Mouse (Mus musculus): Measurements from ENCODE around the gene Rtcb. TPM values are rescaled to one million over a fixed set of nuclear protein-coding genes. Genes with fewer than 3 reads are reported as not detected.

The Rtcb gene
- polyA plus RNA-seq (2015; fragmentation: Nextera tagmentation; extraction: Ambion mirVana): 102 and 112 TPM in 2 replicates

DNA sequence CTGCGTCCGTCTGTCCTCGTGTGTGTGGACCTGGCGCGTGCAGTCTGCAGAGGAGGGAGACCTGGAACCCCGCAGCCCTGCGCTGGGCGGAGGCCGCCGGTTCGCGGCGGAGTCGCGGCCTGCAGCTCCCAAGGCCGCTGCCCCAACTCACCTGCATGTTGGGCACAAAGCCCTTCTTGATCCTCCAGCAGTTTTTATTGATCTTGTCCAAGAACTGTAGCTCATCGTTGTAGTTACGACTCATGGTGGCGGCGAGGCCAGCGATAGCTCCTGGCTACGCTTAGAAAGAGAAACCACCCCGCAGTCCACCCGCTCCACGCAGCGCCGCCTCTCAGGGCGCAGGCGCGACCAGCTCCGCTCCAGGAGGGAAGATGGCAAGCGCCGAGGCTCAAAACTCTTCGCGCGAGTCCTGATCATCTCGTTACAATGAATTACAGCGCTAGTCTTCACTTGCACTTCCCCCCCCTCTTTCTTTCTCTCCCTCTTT, at the start of gene Rtcb:
Gene Rtcb, minus strand, starts transcription at position 360 of the 487 bp plus-strand sequence.
- under 1% methylated on average over 38 of the region's 38 CpGs for WGBS (ENCODE audit: insufficient replicate concordance)
- peak within 1 kb of the TSS; percentile 81 for H3K4me2 ChIP-seq
- no peaks in the 10 kb centered on the region for H3K9me3 ChIP-seq (replicated peaks)

DNA sequence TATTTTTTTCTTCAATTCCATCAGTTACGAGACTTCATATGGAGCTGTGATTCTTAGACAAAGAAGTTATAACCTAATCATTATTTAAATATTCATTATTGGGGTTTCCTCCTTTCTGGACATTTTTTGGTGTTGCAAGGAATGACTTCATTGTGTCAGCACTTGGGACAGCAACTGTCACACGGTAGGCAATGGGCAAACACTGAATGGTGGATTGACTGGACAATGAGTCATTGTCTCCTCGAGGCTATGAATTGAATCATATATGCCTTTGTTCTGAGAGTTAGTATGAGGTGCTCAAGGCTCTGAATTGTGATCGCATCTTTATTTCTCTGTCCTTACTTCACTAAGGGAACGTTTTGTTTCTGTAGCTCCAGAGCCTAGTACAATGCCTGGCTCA, 48.8 kb upstream of the Rtcb start:
- Histone ChIP-seq H3K9ac (no peak overlapping the region), H3K4me3 (replicated peaks) (no peak overlapping the region), H3K36me3 (no peaks in the 10 kb centered on the region), H3K4me2 (no peak overlapping the region), H3K9me3 (replicated peaks) (no peaks in the 10 kb centered on the region), H3K4me1 (replicated peaks) (no peaks in the 10 kb centered on the region), H3K27ac (no peak overlapping the region), H3K27me3 (0 out of 2 replicates have a peak, but pooled peaks cover 3% of the 10 kb centered on the region)
- no peak for ATAC-seq (ENCODE audit: low read depth)
- 54% methylated on average over 5 of the region's 5 CpGs for WGBS (ENCODE audit: insufficient replicate concordance)
- DNase-seq: no peak

More for the DNA sequence above, at the start of gene Rtcb:
- Histone ChIP-seq H3K27me3 (0 out of 2 replicates have a peak, but pooled peaks cover 4% of the 10 kb centered on the region), H3K27ac (peak within 1 kb of the TSS; percentile 75), H3K4me3 (replicated peaks) (peak within 1 kb of the TSS; percentile 93), H3K9ac (peak within 1 kb of the TSS; percentile 93), H3K4me1 (replicated peaks) (peaks cover 13% of the 10 kb centered on the region), H3K36me3 (peaks cover 32% of the 10 kb centered on the region)
- DNase-seq (peak; percentile 89), ATAC-seq (ENCODE audit: low read depth) (peak; percentile 92)

GRCm38 (mm10) chr10:86000447-86000846, 42.8 kb upstream of the Rtcb start:
- H3K4me3 ChIP-seq (replicated peaks): no peak overlapping the region

GRCm38 (mm10) chr10:85994543-85995104, 37.0 kb upstream of the Rtcb start:
- DNase-seq (no peak), ATAC-seq (ENCODE audit: low read depth) (no peak)
- no peak overlapping the region for H3K4me2 ChIP-seq
- no peak overlapping the region for H3K27ac ChIP-seq
- no peaks in the 10 kb centered on the region for H3K9me3 ChIP-seq (replicated peaks)
- WGBS (ENCODE audit: insufficient replicate concordance): 56% methylated on average over 5 of the region's 5 CpGs
- no peaks in the 10 kb centered on the region for H3K36me3 ChIP-seq
- no peaks in the 10 kb centered on the region for H3K27me3 ChIP-seq
- no peaks in the 10 kb centered on the region for H3K4me1 ChIP-seq (replicated peaks)
- no peak overlapping the region for H3K4me3 ChIP-seq (replicated peaks)
- H3K9ac ChIP-seq: no peak overlapping the region

More at GRCm38 (mm10) chr10:86000447-86000846, 42.8 kb upstream of the Rtcb start:
- no peak for ATAC-seq (ENCODE audit: low read depth)
- no peak for DNase-seq
- no peak overlapping the region for H3K4me2 ChIP-seq
- no peaks in the 10 kb centered on the region for H3K9me3 ChIP-seq (replicated peaks)
- H3K27ac ChIP-seq: no peak overlapping the region
- no peak overlapping the region for H3K9ac ChIP-seq
- no peaks in the 10 kb centered on the region for H3K36me3 ChIP-seq
- WGBS (ENCODE audit: insufficient replicate concordance): 63% methylated on average over 4 of the region's 4 CpGs
- no peaks in the 10 kb centered on the region for H3K4me1 ChIP-seq (replicated peaks)
- H3K27me3 ChIP-seq: no peaks in the 10 kb centered on the region

GRCm38 (mm10) chr10:85993836-85994235, 36.2 kb upstream of the Rtcb start:
- H3K4me2 ChIP-seq: no peak overlapping the region
- no peaks in the 10 kb centered on the region for H3K9me3 ChIP-seq (replicated peaks)
- H3K9ac ChIP-seq: no peak overlapping the region
- no peaks in the 10 kb centered on the region for H3K36me3 ChIP-seq
- no peaks in the 10 kb centered on the region for H3K4me1 ChIP-seq (replicated peaks)
- no peak overlapping the region for H3K4me3 ChIP-seq (replicated peaks)
- no peak overlapping the region for H3K27ac ChIP-seq
- no peaks in the 10 kb centered on the region for H3K27me3 ChIP-seq
- DNase-seq (no peak), ATAC-seq (ENCODE audit: low read depth) (no peak)
- WGBS (ENCODE audit: insufficient replicate concordance): 79% methylated on average over 9 of the region's 9 CpGs

DNA sequence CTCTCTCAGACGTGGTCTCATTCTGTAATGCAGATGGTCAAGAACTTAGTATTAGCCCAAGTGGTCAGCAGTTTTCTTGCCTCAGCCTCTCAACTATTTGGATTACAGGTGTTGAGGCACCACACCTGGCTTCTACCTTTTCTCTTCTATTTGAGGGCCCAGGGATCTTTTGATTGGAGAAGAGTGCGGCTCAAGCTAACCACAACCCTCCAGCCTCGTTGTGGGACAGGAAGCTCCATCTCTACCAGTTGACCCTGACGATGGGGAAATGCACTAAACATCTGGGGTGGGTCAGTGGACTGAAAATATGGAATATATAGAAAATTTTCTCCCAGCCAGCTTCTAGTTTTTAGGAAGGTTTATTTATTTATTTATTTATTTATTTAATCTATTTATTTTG, 34.8 kb upstream of the Rtcb start:
- Histone ChIP-seq H3K4me2 (no peak overlapping the region), H3K4me1 (replicated peaks) (no peaks in the 10 kb centered on the region), H3K4me3 (replicated peaks) (no peak overlapping the region), H3K9ac (no peak overlapping the region), H3K36me3 (no peaks in the 10 kb centered on the region), H3K27me3 (no peaks in the 10 kb centered on the region), H3K9me3 (replicated peaks) (no peaks in the 10 kb centered on the region), H3K27ac (no peak overlapping the region)
- 19% methylated on average over 4 of the region's 4 CpGs for WGBS (ENCODE audit: insufficient replicate concordance)
- DNase-seq: no peak
- no peak for ATAC-seq (ENCODE audit: low read depth)

- no peaks in the 10 kb centered on the region for H3K27me3 ChIP-seq
- no peaks in the 10 kb centered on the region for H3K9me3 ChIP-seq (replicated peaks)
- no peak for ATAC-seq (ENCODE audit: low read depth)
- no peaks in the 10 kb centered on the region for H3K36me3 ChIP-seq
- DNase-seq: no peak
- H3K4me2 ChIP-seq: no peak overlapping the region
- H3K4me1 ChIP-seq (replicated peaks): no peaks in the 10 kb centered on the region
- 19% methylated on average over 6 of the region's 6 CpGs for WGBS (ENCODE audit: insufficient replicate concordance)
- H3K27ac ChIP-seq: no peak overlapping the region
- H3K4me3 ChIP-seq (replicated peaks): no peak overlapping the region
- H3K9ac ChIP-seq: no peak overlapping the region
These were observed 31.9 kb upstream of the Rtcb start for GRCm38 (mm10) chr10:85989412-85990115.

GRCm38 (mm10) chr10:85972915-85973314, 15.3 kb upstream of the Rtcb start:
- Histone ChIP-seq H3K9me3 (replicated peaks) (no peaks in the 10 kb centered on the region), H3K9ac (no peak overlapping the region), H3K27me3 (no peaks in the 10 kb centered on the region), H3K27ac (no peak overlapping the region), H3K36me3 (no peaks in the 10 kb centered on the region), H3K4me2 (no peak overlapping the region), H3K4me1 (replicated peaks) (no peaks in the 10 kb centered on the region), H3K4me3 (replicated peaks) (no peak overlapping the region)
- no peak for ATAC-seq (ENCODE audit: low read depth)
- WGBS (ENCODE audit: insufficient replicate concordance): 58% methylated on average over 4 of the region's 4 CpGs
- DNase-seq: no peak

DNA sequence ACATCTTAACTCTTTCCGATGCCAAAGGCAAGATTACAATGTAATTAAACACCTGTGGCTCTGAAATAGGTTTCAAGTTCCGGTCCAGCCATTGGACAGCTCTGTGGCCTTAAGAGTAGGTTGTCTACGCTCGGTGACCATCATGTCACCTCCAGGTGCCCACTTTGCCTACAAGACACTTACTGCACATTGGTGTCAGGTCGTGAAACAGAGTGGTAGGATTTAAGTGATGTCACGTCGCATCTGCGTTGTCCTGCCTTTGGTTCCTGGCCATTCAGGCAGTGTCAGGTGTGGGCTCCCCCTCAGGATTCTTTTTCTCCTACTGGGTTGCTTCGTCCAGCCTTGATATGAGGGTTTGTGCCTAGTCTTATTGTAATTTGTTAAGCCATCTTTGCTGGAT, 14.2 kb upstream of the Rtcb start:
- Histone ChIP-seq H3K4me3 (replicated peaks) (no peak overlapping the region), H3K9me3 (replicated peaks) (no peaks in the 10 kb centered on the region), H3K9ac (no peak overlapping the region), H3K27ac (no peak overlapping the region), H3K4me1 (replicated peaks) (no peaks in the 10 kb centered on the region), H3K36me3 (no peaks in the 10 kb centered on the region), H3K4me2 (no peak overlapping the region), H3K27me3 (no peaks in the 10 kb centered on the region)
- ATAC-seq (ENCODE audit: low read depth) (no peak), DNase-seq (no peak)
- WGBS (ENCODE audit: insufficient replicate concordance): 69% methylated on average over 9 of the region's 9 CpGs

DNA sequence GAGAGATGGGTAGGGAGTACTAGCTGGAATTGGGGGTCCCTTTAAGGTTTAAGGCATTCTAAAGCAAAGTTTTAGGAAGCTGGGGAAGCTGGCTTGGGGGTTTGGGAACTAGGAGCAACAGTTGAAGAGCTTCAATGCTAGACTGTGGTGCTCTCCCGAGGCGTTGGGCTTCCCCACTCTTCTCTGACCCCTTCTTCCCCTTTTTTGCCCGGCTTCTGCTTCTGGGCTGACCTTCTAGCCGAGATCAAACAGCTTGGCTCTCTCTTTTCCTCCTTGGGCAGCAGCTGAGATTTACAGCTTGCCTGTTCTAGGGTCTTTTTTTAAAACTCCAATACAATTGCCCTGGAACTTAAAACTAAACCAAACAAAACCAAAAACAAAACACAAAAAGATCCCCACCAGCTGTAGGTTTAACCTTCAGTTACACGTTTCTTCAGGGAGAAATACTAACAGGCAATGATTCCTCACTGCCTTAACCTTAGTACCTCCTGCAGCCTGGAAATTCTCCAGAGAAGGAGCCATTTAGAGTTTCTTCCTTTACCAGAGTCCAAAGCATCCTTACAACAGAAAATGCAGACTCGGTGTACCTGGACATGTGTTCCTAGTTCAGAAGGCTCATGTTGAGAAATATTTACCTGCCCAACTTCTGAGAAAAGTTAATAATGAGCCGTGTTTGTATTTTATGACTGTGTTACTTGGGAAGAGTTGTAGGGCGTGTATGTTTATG, 12.4 kb upstream of the Rtcb start:
- no peaks in the 10 kb centered on the region for H3K27me3 ChIP-seq
- H3K4me3 ChIP-seq (replicated peaks): no peak overlapping the region
- 32% methylated on average over 8 of the region's 8 CpGs for WGBS (ENCODE audit: insufficient replicate concordance)
- ATAC-seq (ENCODE audit: low read depth) (no peak), DNase-seq (no peak)
- no peak overlapping the region for H3K27ac ChIP-seq
- no peaks in the 10 kb centered on the region for H3K9me3 ChIP-seq (replicated peaks)
- H3K4me2 ChIP-seq: no peak overlapping the region
- H3K9ac ChIP-seq: no peak overlapping the region
- H3K4me1 ChIP-seq (replicated peaks): no peaks in the 10 kb centered on the region
- H3K36me3 ChIP-seq: no peaks in the 10 kb centered on the region

GRCm38 (mm10) chr10:85968731-85969130, 11.1 kb upstream of the Rtcb start:
- Histone ChIP-seq H3K9ac (no peak overlapping the region), H3K9me3 (replicated peaks) (no peaks in the 10 kb centered on the region), H3K27ac (no peak overlapping the region), H3K36me3 (no peaks in the 10 kb centered on the region), H3K4me3 (replicated peaks) (no peak overlapping the region), H3K4me1 (replicated peaks) (no peaks in the 10 kb centered on the region), H3K27me3 (no peaks in the 10 kb centered on the region), H3K4me2 (no peak overlapping the region)
- 27% methylated on average over 2 of the region's 2 CpGs for WGBS (ENCODE audit: insufficient replicate concordance)
- no peak for DNase-seq
- ATAC-seq (ENCODE audit: low read depth): no peak

Measured in liver, embryonic 13.5 days (tissue).